Mouse (Mus musculus) myocyte (in vitro differentiated cells): ENCODE results near the gene Ppp1cc. TPM values are rescaled to one million over a fixed set of nuclear protein-coding genes. Genes with fewer than 3 reads are reported as not detected.
"Not testable (repeated sequence)": the region's sequence is repeated elsewhere in the genome, so short reads cannot be mapped to it uniquely, and the experiment has no call there.

Source experiments
- H3K27me3 ChIP-seq: one replicate; pipeline ENCODE4 v1.6.1; 2011; ENCODE audit not compliant: control insufficient read depth, insufficient read depth, insufficient read length
- H3K36me3 ChIP-seq: one replicate; pipeline ENCODE4 v1.6.1; 2011; ENCODE audit not compliant: control insufficient read depth, insufficient read depth
- H3K4me2 ChIP-seq: one replicate; pipeline ENCODE4 v1.6.1; 2011; ENCODE audit warnings: low read depth, control low read depth
- H3K4me3 ChIP-seq: one replicate; pipeline ENCODE4 v1.5.1; 2011; ENCODE audit warnings: mild to moderate bottlenecking, control low read depth, moderate library complexity
- H3K79me2 ChIP-seq: one replicate; pipeline ENCODE4 v1.6.1; 2011; ENCODE audit not compliant: control insufficient read depth, insufficient read depth
- H3ac ChIP-seq: one replicate; pipeline ENCODE4 v1.6.1; 2011; ENCODE audit not compliant: control insufficient read depth, insufficient read length
- CEBPB ChIP-seq: IDR thresholded peaks from 2 replicates; pipeline ENCODE4 v1.6.1; 2011; ENCODE audit warnings: mild to moderate bottlenecking, moderate library complexity; ENCODE audit not compliant: poor library complexity, insufficient read depth, severe bottlenecking
- E2F4 ChIP-seq: IDR thresholded peaks from one replicate; pipeline ENCODE4 v1.6.1; 2011; ENCODE audit warnings: mild to moderate bottlenecking, control low read depth, moderate library complexity; ENCODE audit not compliant: insufficient read depth
- MAX ChIP-seq: IDR thresholded peaks from one replicate; pipeline ENCODE4 v1.6.1; 2011; ENCODE audit warnings: low read depth, mild to moderate bottlenecking, control low read depth
- MYOD1 ChIP-seq, 3 experiments: IDR thresholded peaks; one replicate each; pipeline ENCODE4 v1.6.1; 2011; ENCODE audit warnings: control low read depth in 2 of 3, low read depth in 2 of 3, mild to moderate bottlenecking in 2 of 3, moderate library complexity in 1 of 3; ENCODE audit not compliant: insufficient read length in 2 of 3, control insufficient read depth in 1 of 3
- MYOG ChIP-seq, 3 experiments: IDR thresholded peaks; one replicate each; pipeline ENCODE4 v1.6.1; 2011; ENCODE audit warnings: control low read depth in 2 of 3, low read depth in 2 of 3, mild to moderate bottlenecking in 2 of 3; ENCODE audit not compliant: insufficient read length in 2 of 3, control insufficient read depth in 1 of 3, insufficient read depth in 1 of 3
- POLR2A ChIP-seq: IDR thresholded peaks from one replicate; pipeline ENCODE4 v1.6.1; 2011; ENCODE audit warnings: low read depth, mild to moderate bottlenecking, control low read depth, moderate library complexity; ENCODE audit not compliant: insufficient read length
- POLR2AphosphoS2 ChIP-seq: IDR thresholded peaks from one replicate; pipeline ENCODE4 v1.6.1; 2011; ENCODE audit warnings: low read depth, control low read depth; ENCODE audit not compliant: insufficient read length
- REST ChIP-seq: IDR thresholded peaks from one replicate; pipeline ENCODE4 v1.6.1; 2011; ENCODE audit warnings: mild to moderate bottlenecking, control low read depth, moderate library complexity; ENCODE audit not compliant: insufficient read depth, insufficient read length
- SRF ChIP-seq: IDR thresholded peaks from one replicate; pipeline ENCODE4 v1.6.1; 2011; ENCODE audit warnings: low read depth; ENCODE audit not compliant: control insufficient read depth, insufficient read length
- TCF12 ChIP-seq: IDR thresholded peaks from one replicate; pipeline ENCODE4 v1.6.1; 2011; ENCODE audit warnings: mild to moderate bottlenecking, control low read depth; ENCODE audit not compliant: poor library complexity, insufficient read depth, severe bottlenecking
- TCF3 ChIP-seq: IDR thresholded peaks from one replicate; pipeline ENCODE4 v1.6.1; 2011; ENCODE audit warnings: low read depth, control low read depth; ENCODE audit not compliant: insufficient read length
- USF1 ChIP-seq: IDR thresholded peaks from one replicate; pipeline ENCODE4 v1.6.1; 2011; ENCODE audit warnings: low read depth, mild to moderate bottlenecking, control low read depth, moderate library complexity
- polyA plus RNA-seq: library from polyadenylated mRNA; unstranded; fragments of >200 nt; fragmentation: generic; extraction: Trizol; gene quantifications from one replicate; pipeline ENCODE4 v1.2.1, GENCODE M21; 2012; ENCODE audit warnings: missing spikeins

The Ppp1cc gene
- polyA plus RNA-seq, 1 experiment, result 136 TPM

DNA sequence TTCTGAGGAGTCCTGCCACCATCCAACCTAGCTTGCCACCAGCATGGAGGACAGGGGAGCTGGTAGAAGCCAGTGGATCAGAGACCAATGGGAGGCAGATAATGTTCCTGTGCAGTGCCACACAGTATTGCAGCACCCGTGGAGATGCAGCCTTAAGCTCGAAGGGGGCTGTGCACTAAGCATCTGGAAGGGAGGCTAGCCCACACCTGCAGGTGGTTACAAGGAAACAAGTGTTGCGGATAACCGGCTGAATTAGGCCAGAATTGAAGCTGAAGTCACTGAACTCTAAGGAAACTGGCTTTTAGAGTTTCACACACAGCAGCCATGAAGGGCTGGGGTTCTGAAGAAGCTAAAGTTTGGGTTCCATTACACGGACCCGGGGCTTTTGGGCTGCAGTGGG is 50.8 kb downstream of the Ppp1cc start:
- H3K4me2 ChIP-seq, result no peak overlapping the region

DNA sequence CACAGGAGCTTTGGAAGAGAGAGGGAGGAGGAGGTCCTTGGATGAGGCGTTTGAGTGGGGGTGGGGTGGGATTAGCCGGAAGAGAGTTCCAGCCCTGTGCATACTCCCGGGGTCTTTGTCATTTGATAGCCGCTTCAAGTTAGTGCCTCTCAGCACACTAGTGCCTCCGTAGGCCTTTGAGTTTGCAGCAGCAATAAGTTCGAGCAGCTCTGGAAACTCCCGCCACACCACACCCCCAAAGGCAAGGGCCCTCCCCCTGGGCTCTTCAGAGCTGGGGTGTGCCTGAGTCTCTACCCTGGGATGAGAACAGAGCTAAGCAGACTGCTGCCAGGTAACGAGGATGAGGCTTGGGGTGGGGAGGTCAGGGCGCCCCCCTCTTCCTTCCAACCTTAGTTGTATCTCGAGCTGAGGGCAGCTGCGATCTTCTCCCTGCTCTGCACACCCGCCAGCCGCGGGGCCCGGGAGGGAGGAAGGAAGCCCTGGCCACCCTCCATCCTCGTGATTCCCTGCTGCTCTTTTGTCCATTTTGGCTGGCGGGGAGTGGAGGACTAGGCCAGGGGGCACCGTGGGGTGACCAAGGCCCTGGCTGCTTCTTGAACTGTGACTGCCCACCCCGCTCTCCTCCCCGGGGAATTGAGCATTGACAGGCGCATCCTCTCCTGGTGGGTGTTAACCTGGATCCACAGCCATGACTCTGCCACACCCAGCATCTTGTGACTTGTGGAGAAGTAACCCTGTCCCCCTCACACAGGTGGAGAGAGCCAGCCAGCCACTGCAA is 51.7 kb downstream of the Ppp1cc start:
- peaks cover 48% of the 10 kb centered on the region for H3K27me3 ChIP-seq
- no peak overlapping the region for H3K4me2 ChIP-seq
- TF ChIP-seq REST (no peak), MYOD1 (IDR thresholded peaks at IDR 0.05; ENCODE audit: control insufficient read depth in 1 of 3, insufficient read length in 2 of 3, low read depth in 2 of 3) (no peak), POLR2A (no peak), E2F4 (no peak), SRF (no peak), USF1 (no peak), POLR2AphosphoS2 (no peak), TCF3 (no peak), MAX (no peak), MYOG (IDR thresholded peaks at IDR 0.05; ENCODE audit: control insufficient read depth in 1 of 3, insufficient read depth in 1 of 3, insufficient read length in 2 of 3, low read depth in 2 of 3) (no peak), TCF12 (no peak), CEBPB (no peak)
- H3K36me3 ChIP-seq, result no peaks in the 10 kb centered on the region
- H3K4me3 ChIP-seq, result no peak overlapping the region
- H3ac ChIP-seq, result no peak overlapping the region
- no peaks in the 10 kb centered on the region for H3K79me2 ChIP-seq

More for the DNA sequence above, 50.8 kb downstream of the Ppp1cc start:
- Histone ChIP-seq H3K36me3 (no peaks in the 10 kb centered on the region), H3K4me3 (no peak overlapping the region), H3ac (no peak overlapping the region), H3K27me3 (peaks cover 57% of the 10 kb centered on the region), H3K79me2 (no peaks in the 10 kb centered on the region)
- no peak for TF ChIP-seq TCF12
- TF ChIP-seq USF1, result no peak
- no peak for TF ChIP-seq CEBPB
- no peak for TF ChIP-seq REST
- no peak for TF ChIP-seq SRF

GRCm38 (mm10) chr5:122210890-122211289 is 52.8 kb downstream of the Ppp1cc start:
- no peaks in the 10 kb centered on the region for H3K79me2 ChIP-seq
- H3K4me2 ChIP-seq, result no peak overlapping the region
- H3K4me3 ChIP-seq, result no peak overlapping the region
- H3K27me3 ChIP-seq, result peaks cover 49% of the 10 kb centered on the region
- no peak for TF ChIP-seq E2F4
- TF ChIP-seq USF1, result no peak
- TF ChIP-seq MYOG (IDR thresholded peaks at IDR 0.05; ENCODE audit: control insufficient read depth in 1 of 3, insufficient read depth in 1 of 3, insufficient read length in 2 of 3, low read depth in 2 of 3), result no peak
- no peak for TF ChIP-seq MAX
- TF ChIP-seq MYOD1 (IDR thresholded peaks at IDR 0.05; ENCODE audit: control insufficient read depth in 1 of 3, insufficient read length in 2 of 3, low read depth in 2 of 3), result no peak
- TF ChIP-seq REST, result no peak
- TF ChIP-seq POLR2AphosphoS2, result no peak
- TF ChIP-seq TCF3, result no peak
- no peak for TF ChIP-seq SRF
- TF ChIP-seq TCF12, result no peak
- TF ChIP-seq CEBPB, result no peak
- no peak for TF ChIP-seq POLR2A
- no peaks in the 10 kb centered on the region for H3K36me3 ChIP-seq
- H3ac ChIP-seq, result no peak overlapping the region

GRCm38 (mm10) chr5:122212125-122212524 is 54.0 kb downstream of the Ppp1cc start:
- Histone ChIP-seq H3K36me3 (no peaks in the 10 kb centered on the region), H3K27me3 (peaks cover 54% of the 10 kb centered on the region), H3K4me2 (no peak overlapping the region), H3K4me3 (no peak overlapping the region), H3ac (no peak overlapping the region), H3K79me2 (no peaks in the 10 kb centered on the region)
- TF ChIP-seq E2F4 (no peak), MYOD1 (IDR thresholded peaks at IDR 0.05; ENCODE audit: control insufficient read depth in 1 of 3, insufficient read length in 2 of 3, low read depth in 2 of 3) (no peak), SRF (no peak), TCF3 (no peak), TCF12 (no peak), MAX (no peak), CEBPB (no peak), MYOG (IDR thresholded peaks at IDR 0.05; ENCODE audit: control insufficient read depth in 1 of 3, insufficient read depth in 1 of 3, insufficient read length in 2 of 3, low read depth in 2 of 3) (no peak), POLR2AphosphoS2 (no peak), USF1 (no peak), REST (no peak), POLR2A (no peak)

DNA sequence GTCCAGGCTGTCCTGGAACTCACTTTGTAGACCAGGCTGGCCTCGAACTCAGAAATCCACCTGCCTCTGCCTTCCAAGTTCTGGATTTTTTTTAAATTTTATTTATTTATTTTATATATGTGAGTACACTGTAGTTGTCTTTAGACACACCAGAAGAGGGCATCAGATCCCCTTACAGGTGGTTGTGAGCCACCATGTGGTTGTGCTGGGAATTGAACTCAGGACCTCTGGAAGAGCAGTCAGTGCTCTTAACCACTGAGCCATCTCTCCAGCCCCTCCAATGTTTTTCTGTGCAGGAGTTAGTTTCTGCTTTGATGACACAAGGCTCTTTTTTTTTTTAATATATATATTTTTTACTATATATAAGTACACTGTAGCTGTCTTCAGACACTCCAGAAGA is 54.7 kb downstream of the Ppp1cc start:
- not testable (repeated sequence) for H3K36me3 ChIP-seq, H3ac ChIP-seq, H3K79me2 ChIP-seq, H3K4me3 ChIP-seq, H3K4me2 ChIP-seq
- H3K27me3 ChIP-seq, result peaks cover 50% of the 10 kb centered on the region
